Mouse (Mus musculus): ENCODE data around the gene Arhgdib. TPM values are rescaled to one million over a fixed set of nuclear protein-coding genes. Genes with fewer than 3 reads are reported as not detected.

The Arhgdib gene
- polyA plus RNA-seq, 1 experiment from 2014 or later, result 44.0 TPM

DNA sequence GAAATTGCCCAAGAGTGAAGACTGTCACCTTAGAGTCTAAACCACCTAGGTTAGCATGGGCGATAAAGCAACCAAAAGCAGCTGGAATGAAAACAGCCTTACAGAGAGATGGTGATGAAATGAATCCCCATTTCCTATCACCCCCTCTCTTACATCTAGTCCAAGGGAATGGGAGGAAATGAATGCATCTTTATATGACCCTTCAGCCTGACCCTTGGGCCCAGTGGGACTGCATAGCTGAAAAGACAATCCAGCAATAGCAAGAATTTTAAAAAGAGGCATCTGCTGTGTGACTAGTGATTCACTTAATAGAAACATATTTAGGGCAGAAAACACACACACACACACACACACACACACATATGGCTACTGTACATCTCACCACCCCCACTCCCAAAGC, 14.1 kb downstream of the Arhgdib start:
- no peak overlapping the region for H3K27ac ChIP-seq (ENCODE audit: low read length)
- no peaks in the 10 kb centered on the region for H3K9me3 ChIP-seq (ENCODE audit: control insufficient read depth, low read length)
- no peak for ATAC-seq
- WGBS, result 89% methylated on average over 1 of the region's 1 CpGs
- no peaks in the 10 kb centered on the region for H3K36me3 ChIP-seq (ENCODE audit: control insufficient read depth, insufficient read depth, low read length)
- H3K4me1 ChIP-seq (ENCODE audit: control insufficient read depth, insufficient read depth, low read length), result peaks cover 13% of the 10 kb centered on the region
- H3K4me2 ChIP-seq (ENCODE audit: low read depth, low read length), result no peak overlapping the region
- H3K27me3 ChIP-seq (replicated peaks; ENCODE audit: control insufficient read depth, insufficient read depth, low read length), result no peaks in the 10 kb centered on the region
- no peak overlapping the region for H3K4me3 ChIP-seq (ENCODE audit: low read length)
- H3K9ac ChIP-seq (ENCODE audit: low read depth, low read length), result no peak overlapping the region

DNA sequence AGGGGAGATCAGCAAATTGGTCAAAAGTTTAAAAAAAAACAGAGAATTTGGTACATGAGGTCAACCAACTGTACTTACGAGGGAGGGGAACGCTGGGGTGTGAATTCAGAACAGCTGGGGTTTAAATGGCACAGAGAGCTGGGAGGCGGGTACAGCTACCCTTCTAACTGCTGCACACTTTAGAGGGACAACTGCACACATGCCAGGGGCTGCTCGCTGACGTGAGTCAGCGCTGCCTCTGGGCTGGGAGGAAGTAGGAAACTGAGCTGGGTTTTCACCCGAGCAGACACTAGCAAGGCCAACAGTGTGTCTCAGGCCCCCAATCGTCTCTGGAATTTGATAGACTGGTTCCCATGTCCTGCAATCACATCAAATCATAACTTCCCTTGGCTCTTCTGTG, 16.6 kb downstream of the Arhgdib start:
- no peak overlapping the region for H3K9ac ChIP-seq (ENCODE audit: low read depth, low read length)
- peaks cover 2% of the 10 kb centered on the region; the same call in 1 of the 2 replicates for H3K4me1 ChIP-seq (ENCODE audit: control insufficient read depth, insufficient read depth, low read length)

DNA sequence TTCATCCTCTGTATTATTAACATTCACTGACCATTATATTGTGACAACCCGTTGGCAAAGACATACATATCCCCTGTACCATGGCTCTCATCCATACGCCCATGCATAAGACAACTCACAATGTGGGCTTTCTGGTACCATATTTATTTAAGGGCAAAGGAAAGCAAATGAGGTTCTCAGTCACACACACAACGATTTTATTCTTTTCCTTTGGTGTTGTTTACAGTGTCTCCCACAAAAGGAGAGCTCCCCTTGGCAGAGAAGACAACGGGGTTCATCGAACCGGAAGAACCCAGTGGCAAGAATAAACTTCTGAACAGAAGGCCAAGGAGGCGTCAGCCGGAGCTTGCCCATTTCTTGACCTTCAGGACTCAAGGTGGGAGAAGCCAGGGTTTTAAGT, 18.2 kb downstream of the Arhgdib start, which contains the start of gene Pde6h:
Gene Pde6h, plus strand, starts transcription at position 301 of the 400 bp plus-strand sequence.
- Histone ChIP-seq H3K4me2 (ENCODE audit: low read depth, low read length) (no peak within 1 kb of the TSS), H3K9ac (ENCODE audit: low read depth, low read length) (no peak within 1 kb of the TSS), H3K27me3 (replicated peaks; ENCODE audit: control insufficient read depth, insufficient read depth, low read length) (no peaks in the 10 kb centered on the region), H3K36me3 (ENCODE audit: control insufficient read depth, insufficient read depth, low read length) (no peaks in the 10 kb centered on the region), H3K4me1 (ENCODE audit: control insufficient read depth, insufficient read depth, low read length) (peaks cover 2% of the 10 kb centered on the region; the same call in 1 of the 2 replicates), H3K9me3 (ENCODE audit: control insufficient read depth, low read length) (no peaks in the 10 kb centered on the region), H3K4me3 (ENCODE audit: low read length) (no peak within 1 kb of the TSS), H3K27ac (ENCODE audit: low read length) (no peak within 1 kb of the TSS)
- 90% methylated on average over 8 of the region's 8 CpGs for WGBS
- ATAC-seq, result no peak

More for the DNA sequence above, 16.6 kb downstream of the Arhgdib start:
- Histone ChIP-seq H3K27me3 (replicated peaks; ENCODE audit: control insufficient read depth, insufficient read depth, low read length) (no peaks in the 10 kb centered on the region), H3K4me3 (ENCODE audit: low read length) (no peak overlapping the region), H3K9me3 (ENCODE audit: control insufficient read depth, low read length) (no peaks in the 10 kb centered on the region), H3K36me3 (ENCODE audit: control insufficient read depth, insufficient read depth, low read length) (no peaks in the 10 kb centered on the region), H3K4me2 (ENCODE audit: low read depth, low read length) (no peak overlapping the region), H3K27ac (ENCODE audit: low read length) (no peak overlapping the region)
- WGBS, result 64% methylated on average over 8 of the region's 8 CpGs
- ATAC-seq, result no peak

DNA sequence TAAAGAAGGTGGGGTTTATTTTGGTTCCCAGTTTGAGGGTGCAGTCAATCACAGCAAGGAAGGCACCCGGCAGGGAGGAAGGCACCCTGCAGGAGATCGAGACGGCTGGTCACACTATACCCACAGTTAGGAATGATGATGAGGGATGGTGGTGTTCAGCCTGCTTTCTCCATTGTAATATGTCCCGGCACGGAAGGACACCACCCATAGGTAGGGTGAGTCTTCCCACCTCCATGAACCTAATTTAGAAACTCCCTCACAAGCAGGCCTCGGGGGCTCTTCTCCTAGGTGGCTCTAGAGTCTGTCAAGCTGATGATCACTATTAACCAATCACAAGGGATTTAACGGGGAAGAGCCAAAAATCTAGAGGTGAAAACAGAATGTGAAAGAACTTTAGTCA, 18.8 kb downstream of the Arhgdib start:
- Histone ChIP-seq H3K9me3 (ENCODE audit: control insufficient read depth, low read length) (no peaks in the 10 kb centered on the region), H3K4me1 (ENCODE audit: control insufficient read depth, insufficient read depth, low read length) (peaks cover 4% of the 10 kb centered on the region; the same call in 1 of the 2 replicates), H3K9ac (ENCODE audit: low read depth, low read length) (no peak overlapping the region), H3K4me3 (ENCODE audit: low read length) (no peak overlapping the region), H3K36me3 (ENCODE audit: control insufficient read depth, insufficient read depth, low read length) (no peaks in the 10 kb centered on the region), H3K27ac (ENCODE audit: low read length) (no peak overlapping the region), H3K27me3 (replicated peaks; ENCODE audit: control insufficient read depth, insufficient read depth, low read length) (no peaks in the 10 kb centered on the region), H3K4me2 (ENCODE audit: low read depth, low read length) (no peak overlapping the region)
- WGBS, result 88% methylated on average over 7 of the region's 7 CpGs
- ATAC-seq, result no peak

DNA sequence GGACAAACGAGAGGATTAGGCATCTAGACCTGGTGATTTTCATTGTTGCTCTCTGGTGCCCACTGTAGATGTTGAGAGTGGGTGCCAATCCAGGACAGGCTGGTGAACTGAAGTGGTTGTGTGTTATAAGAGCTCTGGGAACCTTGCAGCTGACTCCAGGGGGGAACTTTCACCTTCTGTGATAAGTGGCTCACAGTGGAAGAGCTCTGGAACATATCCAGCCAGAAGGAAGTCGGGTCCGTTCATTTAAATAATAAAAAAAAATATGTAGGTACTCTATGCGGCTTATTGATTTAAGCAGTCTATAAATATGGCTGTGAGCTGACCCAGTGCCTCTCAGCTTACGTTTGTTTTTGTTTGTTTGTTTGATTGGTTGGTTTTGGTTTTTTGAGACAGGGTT, 19.6 kb downstream of the Arhgdib start, which contains the start of gene Erp27:
Gene Erp27, minus strand, starts transcription at position 101 of the 400 bp plus-strand sequence.
- 62% methylated on average over 5 of the region's 5 CpGs for WGBS
- ATAC-seq, result peak; percentile 47; the same call in 1 of the 2 replicates
- Histone ChIP-seq H3K9me3 (ENCODE audit: control insufficient read depth, low read length) (no peaks in the 10 kb centered on the region), H3K9ac (ENCODE audit: low read depth, low read length) (no peak within 1 kb of the TSS), H3K27ac (ENCODE audit: low read length) (no peak within 1 kb of the TSS), H3K27me3 (replicated peaks; ENCODE audit: control insufficient read depth, insufficient read depth, low read length) (no peaks in the 10 kb centered on the region), H3K4me2 (ENCODE audit: low read depth, low read length) (no peak within 1 kb of the TSS), H3K36me3 (ENCODE audit: control insufficient read depth, insufficient read depth, low read length) (no peaks in the 10 kb centered on the region), H3K4me1 (ENCODE audit: control insufficient read depth, insufficient read depth, low read length) (peaks cover 5% of the 10 kb centered on the region; the same call in 1 of the 2 replicates), H3K4me3 (ENCODE audit: low read length) (no peak within 1 kb of the TSS)

DNA sequence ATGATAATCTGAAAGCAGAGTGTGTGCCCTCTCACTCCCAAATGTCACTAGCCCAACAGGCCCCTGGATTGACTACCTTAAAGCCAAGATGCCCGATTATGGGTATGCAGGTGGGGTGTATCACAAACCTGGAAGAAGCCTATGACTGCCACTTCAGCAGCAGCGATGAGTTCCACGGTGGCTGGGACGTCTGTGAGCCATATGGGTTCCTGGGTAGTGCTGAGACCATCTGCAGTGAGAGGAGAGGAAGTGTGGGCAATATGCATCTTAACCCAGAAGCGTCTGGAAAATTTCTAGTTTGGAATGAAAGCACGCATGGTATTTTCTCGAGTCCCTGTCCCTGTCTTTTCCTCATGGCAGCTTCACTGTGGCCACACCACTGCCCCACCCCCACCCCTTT, 20.1 kb downstream of the Arhgdib start:
- Histone ChIP-seq H3K4me3 (ENCODE audit: low read length) (no peak overlapping the region), H3K9ac (ENCODE audit: low read depth, low read length) (no peak overlapping the region), H3K27ac (ENCODE audit: low read length) (no peak overlapping the region), H3K9me3 (ENCODE audit: control insufficient read depth, low read length) (no peaks in the 10 kb centered on the region), H3K36me3 (ENCODE audit: control insufficient read depth, insufficient read depth, low read length) (no peaks in the 10 kb centered on the region), H3K4me2 (ENCODE audit: low read depth, low read length) (no peak overlapping the region), H3K27me3 (replicated peaks; ENCODE audit: control insufficient read depth, insufficient read depth, low read length) (no peaks in the 10 kb centered on the region), H3K4me1 (ENCODE audit: control insufficient read depth, insufficient read depth, low read length) (peaks cover 5% of the 10 kb centered on the region; the same call in 1 of the 2 replicates)
- ATAC-seq, result no peak
- 59% methylated on average over 7 of the region's 7 CpGs for WGBS

DNA sequence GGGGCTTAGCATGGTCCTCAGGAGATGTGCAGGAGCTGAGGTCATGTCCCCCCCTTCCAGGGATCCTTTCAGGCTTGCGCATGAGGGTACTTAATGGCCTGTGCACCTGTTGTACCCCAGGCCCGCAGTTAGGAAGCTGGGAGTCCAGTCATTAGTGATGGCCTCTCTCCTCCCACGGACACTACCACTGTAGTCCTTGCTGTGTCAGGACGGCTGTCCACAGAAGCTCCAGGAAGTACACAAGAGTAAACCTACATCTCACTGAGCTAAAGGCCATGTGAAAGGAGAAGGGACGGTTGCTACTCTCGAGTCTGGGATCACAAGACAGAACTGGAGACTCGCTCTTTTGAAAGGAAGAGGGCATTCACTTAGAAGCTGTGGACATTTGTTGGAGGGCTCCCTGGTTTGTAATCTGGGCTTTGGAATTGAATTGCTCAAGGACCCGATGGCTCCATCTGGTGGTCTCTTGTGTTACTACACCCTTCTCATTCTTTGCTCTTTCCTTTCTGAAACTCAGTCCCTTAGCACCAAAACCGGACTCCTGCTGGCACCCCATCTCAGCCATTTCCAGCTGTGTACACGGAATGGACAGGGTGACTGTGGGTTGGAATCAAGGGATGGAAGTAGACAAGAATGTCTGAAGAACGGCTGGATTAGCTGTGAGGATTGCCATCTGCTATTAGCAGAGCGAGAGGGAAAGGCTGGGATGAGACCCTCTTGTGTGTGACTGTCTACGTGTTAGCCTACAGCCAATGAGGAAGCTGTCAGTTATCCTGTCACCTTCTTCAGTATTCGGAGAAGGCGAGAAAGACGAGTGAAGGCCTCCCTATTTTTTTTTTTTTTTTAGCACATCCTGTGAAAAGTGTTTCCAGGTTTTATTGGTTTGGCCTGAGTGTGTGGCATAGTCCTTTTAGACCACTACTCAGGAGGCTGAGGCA, 21.1 kb downstream of the Arhgdib start:
- Histone ChIP-seq H3K27ac (ENCODE audit: low read length) (no peak overlapping the region), H3K9me3 (ENCODE audit: control insufficient read depth, low read length) (no peaks in the 10 kb centered on the region), H3K36me3 (ENCODE audit: control insufficient read depth, insufficient read depth, low read length) (no peaks in the 10 kb centered on the region), H3K9ac (ENCODE audit: low read depth, low read length) (no peak overlapping the region), H3K4me2 (ENCODE audit: low read depth, low read length) (no peak overlapping the region), H3K4me1 (ENCODE audit: control insufficient read depth, insufficient read depth, low read length) (peaks cover 5% of the 10 kb centered on the region; the same call in 1 of the 2 replicates), H3K27me3 (replicated peaks; ENCODE audit: control insufficient read depth, insufficient read depth, low read length) (no peaks in the 10 kb centered on the region), H3K4me3 (ENCODE audit: low read length) (no peak overlapping the region)
- peak; percentile 29 for ATAC-seq
- WGBS, result 36% methylated on average over 16 of the region's 16 CpGs

DNA sequence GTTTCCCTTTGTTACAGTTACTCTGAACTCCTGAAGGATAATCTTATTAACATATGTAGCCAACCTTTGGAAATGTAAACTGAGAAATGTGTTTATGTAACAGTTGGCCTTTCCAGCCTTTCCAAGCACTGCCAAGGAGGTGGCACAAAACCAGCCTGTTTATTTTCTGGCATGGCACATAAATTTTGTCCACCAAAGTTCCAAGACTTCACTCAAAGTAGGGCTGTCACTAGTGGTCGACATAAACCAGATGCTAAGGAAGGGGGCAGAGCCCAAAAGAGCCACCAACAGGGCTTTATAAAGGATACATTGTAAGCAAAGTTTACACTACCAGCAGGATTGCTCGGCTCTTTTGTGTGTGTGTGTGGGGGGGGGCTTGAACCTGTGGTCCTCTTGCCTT, 23.8 kb downstream of the Arhgdib start:
- no peak for ATAC-seq
- Histone ChIP-seq H3K9ac (ENCODE audit: low read depth, low read length) (no peak overlapping the region), H3K4me1 (ENCODE audit: control insufficient read depth, insufficient read depth, low read length) (peaks cover 12% of the 10 kb centered on the region), H3K36me3 (ENCODE audit: control insufficient read depth, insufficient read depth, low read length) (no peaks in the 10 kb centered on the region), H3K9me3 (ENCODE audit: control insufficient read depth, low read length) (0 out of 2 replicates have a peak, but pooled peaks cover 7% of the 10 kb centered on the region), H3K4me3 (ENCODE audit: low read length) (no peak overlapping the region), H3K27me3 (replicated peaks; ENCODE audit: control insufficient read depth, insufficient read depth, low read length) (no peaks in the 10 kb centered on the region), H3K27ac (ENCODE audit: low read length) (no peak overlapping the region), H3K4me2 (ENCODE audit: low read depth, low read length) (no peak overlapping the region)
- 13% methylated on average over 2 of the region's 2 CpGs for WGBS

DNA sequence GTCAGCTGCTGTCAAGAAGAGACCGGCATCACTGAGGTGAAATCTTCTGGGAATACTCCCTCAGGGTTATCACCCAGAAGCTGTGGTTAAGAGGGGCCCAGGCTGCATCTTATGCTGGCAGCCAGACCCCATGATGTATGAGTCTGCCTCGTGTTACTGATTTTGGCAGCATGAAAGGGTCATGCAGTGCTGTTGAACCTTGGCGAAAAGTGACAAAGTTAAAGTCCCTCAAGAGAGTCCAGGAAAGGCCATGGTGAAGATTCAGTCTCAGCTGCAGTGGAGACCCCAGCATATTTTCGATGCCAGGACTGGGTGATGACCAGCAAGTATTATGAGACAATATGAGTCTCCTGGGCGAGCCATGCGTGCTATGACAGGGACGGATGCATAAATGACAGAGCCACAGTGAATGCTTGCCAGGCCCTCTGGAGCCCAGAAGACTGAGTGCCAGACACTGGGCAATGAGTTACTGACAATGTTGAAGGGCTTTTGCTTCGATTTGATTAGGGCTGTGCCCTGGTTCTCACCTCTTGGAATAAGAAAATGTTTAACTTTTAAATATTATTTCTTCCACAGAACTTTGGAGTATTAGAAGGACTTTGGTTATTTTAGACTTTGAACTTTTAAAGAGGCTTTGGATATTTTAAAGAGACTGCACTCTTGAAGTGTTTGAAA, 25.8 kb downstream of the Arhgdib start:
- WGBS, result 79% methylated on average over 8 of the region's 8 CpGs
- H3K4me2 ChIP-seq (ENCODE audit: low read depth, low read length), result no peak overlapping the region
- H3K27ac ChIP-seq (ENCODE audit: low read length), result no peak overlapping the region
- peaks cover 19% of the 10 kb centered on the region for H3K4me1 ChIP-seq (ENCODE audit: control insufficient read depth, insufficient read depth, low read length)
- no peak for ATAC-seq
- H3K9ac ChIP-seq (ENCODE audit: low read depth, low read length), result no peak overlapping the region
- 0 out of 2 replicates have a peak, but pooled peaks cover 7% of the 10 kb centered on the region for H3K9me3 ChIP-seq (ENCODE audit: control insufficient read depth, low read length)
- no peak overlapping the region for H3K4me3 ChIP-seq (ENCODE audit: low read length)
- H3K36me3 ChIP-seq (ENCODE audit: control insufficient read depth, insufficient read depth, low read length), result no peaks in the 10 kb centered on the region
- H3K27me3 ChIP-seq (replicated peaks; ENCODE audit: control insufficient read depth, insufficient read depth, low read length), result no peaks in the 10 kb centered on the region

Measured in intestine, embryonic 16.5 days (tissue).